Mouse (Mus musculus): ENCODE measurements around the gene Rad23a. TPM values are rescaled to one million over a fixed set of nuclear protein-coding genes. Genes with fewer than 3 reads are reported as not detected.
A peak's percentile ranks its signal among the peaks of the same experiment; 100 is the strongest.

The Rad23a gene
- total and polyA plus RNA-seq, 3 experiments, result 62.6 to 155 TPM; not detected in 1

GRCm38 (mm10) chr8:84845355-84846093 lies 5.1 kb upstream of the Rad23a start:
- peak overlapping the region; percentile 92 for H3K9ac ChIP-seq (ENCODE audit: control insufficient read depth, low read depth, low read length, poor library complexity, severe bottlenecking)
- H3K27me3 ChIP-seq (ENCODE audit: control insufficient read depth in 1 of 2, insufficient read depth in 2 of 2, low read length in 2 of 2), result no peaks in the 10 kb centered on the region
- H3K4me1 ChIP-seq (ENCODE audit: control insufficient read depth in 1 of 2, insufficient read depth in 2 of 2, low read length in 2 of 2), result peaks cover 7 to 18% of the 10 kb centered on the region in 2 experiments; a peak in 3 of 4 replicates
- peaks cover 31% of the 10 kb centered on the region for H3K79me2 ChIP-seq (ENCODE audit: control insufficient read depth, insufficient read depth, low read length, poor library complexity)
- H3K27ac ChIP-seq (ENCODE audit: control insufficient read depth, low read depth, low read length), result peak overlapping the region; percentile 73
- H3K9me3 ChIP-seq (replicated peaks; ENCODE audit: insufficient read depth, low read length), result no peaks in the 10 kb centered on the region
- TF ChIP-seq CHD1 (IDR thresholded peaks at IDR 0.05; ENCODE audit: low read depth, low read length), result peak; percentile 97
- TF ChIP-seq SIN3A (IDR thresholded peaks at IDR 0.05; ENCODE audit: low read length), result peak; percentile 18; the same call in 1 of the 2 replicates
- TF ChIP-seq CTCF (IDR thresholded peaks at IDR 0.05 in 2 of 3, conservative IDR thresholded peaks at IDR 0.05 in 1 of 3; ENCODE audit: control insufficient read depth in 1 of 3, insufficient read depth in 1 of 3, low read depth in 2 of 3, low read length in 3 of 3, poor library complexity in 1 of 3, severe bottlenecking in 1 of 3), result peak in 2 of 3 experiments; percentile 18 to 50; a peak in 4 of 6 replicates
- no peak for TF ChIP-seq JUND (IDR thresholded peaks at IDR 0.05; ENCODE audit: low read depth, low read length)
- H3K36me3 ChIP-seq (ENCODE audit: control insufficient read depth in 1 of 2, insufficient read depth in 2 of 2, low read length in 2 of 2), result peaks cover 13 to 31% of the 10 kb centered on the region in 2 experiments
- peak overlapping the region; percentile 76 to 85 for H3K4me3 ChIP-seq (ENCODE audit: control insufficient read depth in 1 of 2, insufficient read depth in 1 of 2, low read depth in 2 of 2, low read length in 2 of 2)
- peak; percentile 52 for DNase-seq (ENCODE audit: low read depth, low spot score)

GRCm38 (mm10) chr8:84844397-84845070 lies 4.1 kb upstream of the Rad23a start:
- Histone ChIP-seq H3K9ac (ENCODE audit: control insufficient read depth, low read depth, low read length, poor library complexity, severe bottlenecking) (peak overlapping the region; percentile 92), H3K4me1 (ENCODE audit: control insufficient read depth in 1 of 2, insufficient read depth in 2 of 2, low read length in 2 of 2) (peaks cover 7 to 18% of the 10 kb centered on the region in 2 experiments; a peak in 3 of 4 replicates), H3K79me2 (ENCODE audit: control insufficient read depth, insufficient read depth, low read length, poor library complexity) (peaks cover 40% of the 10 kb centered on the region), H3K27ac (ENCODE audit: control insufficient read depth, low read depth, low read length) (peak overlapping the region; percentile 35), H3K4me3 (ENCODE audit: control insufficient read depth in 1 of 2, insufficient read depth in 1 of 2, low read depth in 2 of 2, low read length in 2 of 2) (peak overlapping the region; percentile 76 to 85), H3K36me3 (ENCODE audit: control insufficient read depth in 1 of 2, insufficient read depth in 2 of 2, low read length in 2 of 2) (peaks cover 13 to 34% of the 10 kb centered on the region in 2 experiments), H3K27me3 (ENCODE audit: control insufficient read depth in 1 of 2, insufficient read depth in 2 of 2, low read length in 2 of 2) (no peaks in the 10 kb centered on the region), H3K9me3 (replicated peaks; ENCODE audit: insufficient read depth, low read length) (no peaks in the 10 kb centered on the region)
- TF ChIP-seq MAFK (IDR thresholded peaks at IDR 0.05; ENCODE audit: borderline replicate concordance, low read depth, low read length), result no peak
- TF ChIP-seq CTCF (IDR thresholded peaks at IDR 0.05 in 2 of 3, conservative IDR thresholded peaks at IDR 0.05 in 1 of 3; ENCODE audit: control insufficient read depth in 1 of 3, insufficient read depth in 1 of 3, low read depth in 2 of 3, low read length in 3 of 3, poor library complexity in 1 of 3, severe bottlenecking in 1 of 3), result no peak
- no peak for TF ChIP-seq TCF12 (IDR thresholded peaks at IDR 0.05; ENCODE audit: low read depth, low read length)
- no peak for TF ChIP-seq CHD2 (IDR thresholded peaks at IDR 0.05; ENCODE audit: low read length)
- 0 out of 2 replicates have a peak, but pooled peaks have one; percentile 18 for TF ChIP-seq HCFC1 (IDR thresholded peaks at IDR 0.05; ENCODE audit: low read depth, low read length)
- DNase-seq (ENCODE audit: low read depth, low spot score), result peak; percentile 63

GRCm38 (mm10) chr8:84841514-84841913 lies 1.0 kb upstream of the Rad23a start:
- TF ChIP-seq POLR2AphosphoS5 (IDR thresholded peaks at IDR 0.05; ENCODE audit: borderline replicate concordance, low read depth, low read length), result peak; percentile 48; the same call in 1 of the 2 replicates
- peak in 1 of 2 experiments; percentile 0; a peak in 1 of 4 replicates for TF ChIP-seq POLR2A (IDR thresholded peaks at IDR 0.05; ENCODE audit: control insufficient read depth in 1 of 2, insufficient read depth in 1 of 2, low read depth in 1 of 2, low read length in 2 of 2, poor library complexity in 1 of 2)
- no peak for TF ChIP-seq MEF2A (IDR thresholded peaks at IDR 0.05; ENCODE audit: extremely low read depth, insufficient replicate concordance, low read depth, low read length, poor library complexity, severe bottlenecking)
- no peak for TF ChIP-seq USF1 (IDR thresholded peaks at IDR 0.05; ENCODE audit: low read depth, low read length)
- TF ChIP-seq SMC3 (IDR thresholded peaks at IDR 0.05; ENCODE audit: low read depth, low read length), result 0 out of 2 replicates have a peak, but pooled peaks have one; percentile 0
- no peak for TF ChIP-seq NRF1 (IDR thresholded peaks at IDR 0.05; ENCODE audit: insufficient read depth, low read depth, low read length, poor library complexity, severe bottlenecking)
- peak; percentile 57 for DNase-seq (ENCODE audit: low read depth, low spot score)
- Histone ChIP-seq H3K36me3 (ENCODE audit: control insufficient read depth in 1 of 2, insufficient read depth in 2 of 2, low read length in 2 of 2) (peaks cover 13 to 38% of the 10 kb centered on the region in 2 experiments), H3K4me3 (ENCODE audit: control insufficient read depth in 1 of 2, insufficient read depth in 1 of 2, low read depth in 2 of 2, low read length in 2 of 2) (no peak overlapping the region), H3K4me1 (ENCODE audit: control insufficient read depth in 1 of 2, insufficient read depth in 2 of 2, low read length in 2 of 2) (peaks cover 2 to 18% of the 10 kb centered on the region in 2 experiments), H3K9ac (ENCODE audit: control insufficient read depth, low read depth, low read length, poor library complexity, severe bottlenecking) (no peak overlapping the region), H3K27ac (ENCODE audit: control insufficient read depth, low read depth, low read length) (0 out of 2 replicates have a peak overlapping the region, but pooled peaks have one; percentile 15), H3K9me3 (replicated peaks; ENCODE audit: insufficient read depth, low read length) (no peaks in the 10 kb centered on the region), H3K27me3 (ENCODE audit: control insufficient read depth in 1 of 2, insufficient read depth in 2 of 2, low read length in 2 of 2) (no peaks in the 10 kb centered on the region), H3K79me2 (ENCODE audit: control insufficient read depth, insufficient read depth, low read length, poor library complexity) (peaks cover 38% of the 10 kb centered on the region)
